Mouse (Mus musculus): Measurements from ENCODE around the gene Slc8a2.

DNA sequence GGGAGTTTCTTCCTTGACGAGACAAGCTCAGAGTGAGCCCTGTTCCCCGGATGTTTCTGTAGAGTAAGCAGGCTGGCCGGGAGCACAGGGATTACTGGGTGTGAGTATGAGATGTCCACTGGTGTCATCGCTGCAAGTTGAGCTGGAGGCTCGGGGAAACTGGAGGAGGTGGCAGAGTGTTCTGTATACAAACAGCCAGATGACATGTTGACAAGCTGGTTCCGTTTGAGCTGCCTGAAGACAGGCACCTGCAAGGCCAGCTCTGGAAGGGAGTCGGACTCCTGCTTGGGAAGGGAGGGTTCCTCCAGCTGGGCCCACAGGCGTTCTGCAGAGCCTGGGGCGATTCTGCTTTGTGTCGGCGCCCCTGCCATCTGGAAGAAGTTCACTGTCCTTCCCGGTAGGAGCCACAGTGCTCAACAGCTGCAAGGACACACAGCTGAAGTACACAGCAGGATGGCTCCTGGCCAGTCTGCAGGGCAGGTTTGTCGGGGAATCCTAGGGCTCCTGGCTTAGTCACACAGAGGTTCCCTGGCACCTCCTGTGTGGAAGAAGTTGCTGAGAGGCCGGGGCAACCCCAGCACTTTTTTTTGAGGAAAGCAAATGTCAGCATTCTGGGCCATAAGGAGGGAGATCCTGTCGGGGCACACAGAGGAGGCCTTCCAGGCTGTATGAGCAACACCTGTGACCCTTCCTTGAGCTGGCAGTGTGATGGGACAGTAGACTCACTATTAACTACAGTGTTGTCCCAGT, 27.7 kb upstream of the Slc8a2 start:
- TF ChIP-seq CTCF (IDR thresholded peaks at IDR 0.05; ENCODE audit: extremely low read depth, insufficient read length, insufficient replicate concordance, low read depth, low read length) = no peak
- TF ChIP-seq POLR2A (IDR thresholded peaks at IDR 0.05; ENCODE audit: low read depth, low read length) = no peak

Measured in small intestine, adult 2 months (tissue).